Mouse (Mus musculus) liver, postnatal 0 days (tissue): Measurements from ENCODE around the gene Slc17a5.

Experiments used
- CTCF ChIP-seq: sonication (generic); IDR thresholded peaks from 2 replicates; pipeline ENCODE4 v1.5.1; 2016; ENCODE audit warnings: antibody characterized with exemption, low read depth
- EP300 ChIP-seq: IDR thresholded peaks from 2 replicates; pipeline ENCODE4 v1.6.1; 2016; ENCODE audit warnings: antibody characterized with exemption, low read depth, mild to moderate bottlenecking

GRCm38 (mm10) chr9:78504133-78504532 is 83.7 kb downstream of the Slc17a5 start:
- TF ChIP-seq CTCF (no peak), EP300 (no peak)
